Comparison of ENCODE assay signal across 9 mouse cellular contexts in genomic region chr19:46136639-46137580, GRCm38 (mm10). TPM values are rescaled to one million over a fixed set of nuclear protein-coding genes. Genes with fewer than 3 reads are reported as not detected.
DNase-seq lines count a peak whose midpoint lies in the region; ATAC-seq and TF ChIP-seq lines count a peak whose summit lies in the region.
"Had no signal": no experiment of that assay in that cellular context is flagged by ENCODE, and none has a peak within 500 bp of the region (broad histone marks: within the 10 kb centered on the region; RNA-seq: fewer than 3 reads in every experiment).

No protein-coding gene starts in this region.

- H3K36me3 ChIP-seq in CH12.LX (replicated peaks in 1 of 2; ENCODE audit: control insufficient read depth in 1 of 2, insufficient read depth in 1 of 2, low read length in 1 of 2), result no peaks in the 10 kb centered on the region
- no peaks in the 10 kb centered on the region for H3K36me3 ChIP-seq in forebrain, embryonic 11.5 days (ENCODE audit: control insufficient read depth, insufficient read depth, low read length)
- no peaks in the 10 kb centered on the region for H3K36me3 ChIP-seq in heart, embryonic 16.5 days (ENCODE audit: control insufficient read depth, insufficient read depth)
- no peaks in the 10 kb centered on the region for H3K36me3 ChIP-seq in lung, embryonic 16.5 days (ENCODE audit: control insufficient read depth, insufficient read depth, low read length)

- TF ChIP-seq POLR2A in CH12.LX (IDR thresholded peaks at IDR 0.05; ENCODE audit: low read depth, low read length), result no peak

- in situ Hi-C loops in CH12.LX (cut with MboI; ENCODE audit: low pct_ligation_motif_present, low pct_unique_long_range_greater_than_20kb, low sequenced_read_pairs), result loop anchor here (5.0 to 10.0 kb wide), 2 partner anchors 120 to 228 kb away; no protein-coding TSS in a partner anchor

- no peak overlapping the region for H3K9ac ChIP-seq in CH12.LX (ENCODE audit: insufficient read depth, low read depth)
- no peak overlapping the region; the same call in 1 of the 2 replicates for H3K9ac ChIP-seq in forebrain, embryonic 11.5 days (ENCODE audit: low read length)
- H3K9ac ChIP-seq in heart, embryonic 16.5 days (ENCODE audit: low read length), result peak overlapping the region; percentile 63
- peak overlapping the region; percentile 61 for H3K9ac ChIP-seq in lung, embryonic 16.5 days (ENCODE audit: low read length)

- dilution Hi-C loops in CH12.LX (cut with MboI; ENCODE audit: extremely low pct_ligation_motif_present, extremely low pct_unique_long_range_greater_than_20kb, low sequenced_read_pairs), result no loop called here

- 1% methylated on average over 48 of the region's 49 CpGs for WGBS in forebrain, embryonic 11.5 days
- WGBS in heart, embryonic 16.5 days, result 2% methylated on average over 49 of the region's 49 CpGs
- 2% methylated on average over 49 of the region's 49 CpGs for WGBS in lung, embryonic 16.5 days

- peaks cover 0 to 23% of the 10 kb centered on the region in 2 experiments; a peak in 2 of 4 replicates for H3K4me1 ChIP-seq in CH12.LX (ENCODE audit: control insufficient read depth in 1 of 2, insufficient read depth in 2 of 2)
- H3K4me1 ChIP-seq in forebrain, embryonic 11.5 days (replicated peaks; ENCODE audit: control insufficient read depth, insufficient read depth, low read length), result peaks cover 26% of the 10 kb centered on the region
- H3K4me1 ChIP-seq in heart, embryonic 16.5 days (ENCODE audit: control insufficient read depth, insufficient read depth, low read length), result peaks cover 30% of the 10 kb centered on the region
- H3K4me1 ChIP-seq in lung, embryonic 16.5 days (replicated peaks; ENCODE audit: control insufficient read depth, insufficient read depth, low read length), result peaks cover 22% of the 10 kb centered on the region

- peak overlapping the region; percentile 75 for H3K4me2 ChIP-seq in CH12.LX (ENCODE audit: insufficient read depth, low read depth, poor library complexity, severe bottlenecking)
- H3K4me2 ChIP-seq in forebrain, embryonic 11.5 days (ENCODE audit: low read depth, low read length, severe bottlenecking), result peak overlapping the region; percentile 100
- H3K4me2 ChIP-seq in heart, embryonic 16.5 days (ENCODE audit: low read depth, low read length), result peak overlapping the region; percentile 100
- H3K4me2 ChIP-seq in lung, embryonic 16.5 days (ENCODE audit: low read depth, low read length), result peak overlapping the region; percentile 93

- peak; percentile 37; the same call in 1 of the 2 replicates for ATAC-seq in forebrain, embryonic 11.5 days (replicated peaks; ENCODE audit: low FRiP score)
- peak; percentile 24; the same call in 1 of the 2 replicates for ATAC-seq in heart, embryonic 16.5 days (replicated peaks; ENCODE audit: extremely low read depth, insufficient read depth, low FRiP score)
- peak; percentile 8; the same call in 1 of the 2 replicates for ATAC-seq in lung, embryonic 16.5 days (ENCODE audit: low read depth)

- peak; percentile 71 for DNase-seq in CH12.LX (ENCODE audit: extremely low read depth)
- peak; percentile 56 to 67 for DNase-seq in adrenal gland, postnatal 4 days (ENCODE audit: low spot score in 2 of 2)
- peak; percentile 90 for DNase-seq in forebrain, embryonic 11.5 days (ENCODE audit: low spot score)
- peak; percentile 67 for DNase-seq in kidney, postnatal 14 days
- peak; percentile 53 for DNase-seq in ovary, postnatal 14 days (ENCODE audit: low spot score)
- peak; percentile 82 for DNase-seq in thymus, postnatal 14 days

- TF ChIP-seq CTCF in CH12.LX (conservative IDR thresholded peaks at IDR 0.05 in 1 of 2, IDR thresholded peaks at IDR 0.05 in 1 of 2; ENCODE audit: low read depth in 2 of 2, low read length in 2 of 2), result peak; percentile 46 to 85

- H3K4me3 ChIP-seq in CH12.LX (replicated peaks in 1 of 3; ENCODE audit: low read depth in 2 of 3, low read length in 2 of 3, poor library complexity in 1 of 3), result peak overlapping the region in 2 of 3 experiments; percentile 40 to 56
- peak overlapping the region; percentile 48 for H3K4me3 ChIP-seq in forebrain, embryonic 11.5 days (ENCODE audit: low read depth, low read length)
- peak overlapping the region; percentile 61 for H3K4me3 ChIP-seq in heart, embryonic 16.5 days (ENCODE audit: low read length)
- peak overlapping the region; percentile 54 for H3K4me3 ChIP-seq in lung, embryonic 16.5 days (ENCODE audit: low read length)

- TF ChIP-seq EP300 in CH12.LX (IDR thresholded peaks at IDR 0.05; ENCODE audit: low read length), result no peak

- H3K27me3 ChIP-seq in CH12.LX (replicated peaks), result peaks cover 88% of the 10 kb centered on the region
- H3K27me3 ChIP-seq in forebrain, embryonic 11.5 days (ENCODE audit: control insufficient read depth, insufficient read depth, low read length), result peaks cover 53% of the 10 kb centered on the region
- peaks cover 41% of the 10 kb centered on the region for H3K27me3 ChIP-seq in heart, embryonic 16.5 days (ENCODE audit: control insufficient read depth, insufficient read depth, low read length)
- peaks cover 63% of the 10 kb centered on the region for H3K27me3 ChIP-seq in lung, embryonic 16.5 days (ENCODE audit: control insufficient read depth, insufficient read depth, low read depth, low read length)

- TF ChIP-seq RAD21 in CH12.LX (IDR thresholded peaks at IDR 0.05; ENCODE audit: low read depth, low read length), result peak; percentile 51

- H3K27ac ChIP-seq in CH12.LX (ENCODE audit: insufficient read depth, low read depth), result no peak overlapping the region
- H3K27ac ChIP-seq in forebrain, embryonic 11.5 days (ENCODE audit: low read depth, low read length), result no peak overlapping the region
- H3K27ac ChIP-seq in heart, embryonic 16.5 days (ENCODE audit: low read length), result no peak overlapping the region
- no peak overlapping the region for H3K27ac ChIP-seq in lung, embryonic 16.5 days (ENCODE audit: low read length)

- H3K79me2 ChIP-seq in CH12.LX (replicated peaks; ENCODE audit: control insufficient read depth, extremely low read depth, insufficient read depth, poor library complexity, severe bottlenecking), result no peaks in the 10 kb centered on the region

- no peaks in the 10 kb centered on the region for H3K9me3 ChIP-seq in CH12.LX (replicated peaks; ENCODE audit: low read length)
- H3K9me3 ChIP-seq in forebrain, embryonic 11.5 days (ENCODE audit: control insufficient read depth, low read length), result no peaks in the 10 kb centered on the region
- no peaks in the 10 kb centered on the region for H3K9me3 ChIP-seq in heart, embryonic 16.5 days (replicated peaks; ENCODE audit: control insufficient read depth, low read length)
- H3K9me3 ChIP-seq in lung, embryonic 16.5 days (ENCODE audit: control insufficient read depth, low read length), result no peaks in the 10 kb centered on the region

TF ChIP-seq in CH12.LX, 34 proteins besides CTCF, POLR2A, EP300 and RAD21 (continues in another document):
- TF ChIP-seq USF1 (IDR thresholded peaks at IDR 0.05; ENCODE audit: low read depth, low read length) (no peak), UBTF (IDR thresholded peaks at IDR 0.05; ENCODE audit: low read depth, low read length) (no peak), MAFK (IDR thresholded peaks at IDR 0.05; ENCODE audit: insufficient replicate concordance, low read length) (no peak), MAX (IDR thresholded peaks at IDR 0.05; ENCODE audit: low read length) (peak; percentile 46; the same call in 1 of the 2 replicates), GABPA (IDR thresholded peaks at IDR 0.05; ENCODE audit: insufficient replicate concordance, low read depth, low read length) (no peak), JUN (IDR thresholded peaks at IDR 0.05; ENCODE audit: insufficient read depth, low read depth, low read length) (no peak), IRF4 (IDR thresholded peaks at IDR 0.05; ENCODE audit: low read depth, low read length) (no peak), SMC3 (IDR thresholded peaks at IDR 0.05; ENCODE audit: low read depth, low read length) (peak; percentile 71), HCFC1 (IDR thresholded peaks at IDR 0.05; ENCODE audit: low read depth, low read length) (no peak), ELF1 (IDR thresholded peaks at IDR 0.05; ENCODE audit: low read depth, low read length) (no peak), MEF2A (IDR thresholded peaks at IDR 0.05; ENCODE audit: borderline replicate concordance, low read depth, low read length) (no peak), ETS1 (conservative IDR thresholded peaks at IDR 0.05; ENCODE audit: low read depth, low read length) (no peak), MAZ (IDR thresholded peaks at IDR 0.05; ENCODE audit: low read depth, low read length) (no peak), ZKSCAN1 (IDR thresholded peaks at IDR 0.05; ENCODE audit: borderline replicate concordance, low read depth, low read length) (no peak), TCF12 (IDR thresholded peaks at IDR 0.05; ENCODE audit: low read depth, low read length) (no peak), ZC3H11A (IDR thresholded peaks at IDR 0.05; ENCODE audit: low read depth, low read length) (no peak), MYC (IDR thresholded peaks at IDR 0.05; ENCODE audit: low read depth, low read length) (no peak)

RNA-seq across cellular contexts. Expression of gene Elovl3, which starts 5.2 kb away (rescaled TPM):
- not detected in 2 replicates for total RNA-seq in CH12.LX (2012; rRNA removed)
- total RNA-seq in CH12.LX (2014; rRNA removed), result not detected in 2 replicates
- not detected in 2 replicates for polyA plus RNA-seq in CH12.LX (2012; ENCODE audit: insufficient read length, low read depth)
- under 1 TPM; 0.31 to 0.93 TPM for total RNA-seq in adrenal gland, postnatal 4 days (2021)
- polyA plus RNA-seq in forebrain, embryonic 11.5 days (2014; fragmentation: Nextera tagmentation; extraction: Ambion mirVana), result 0.13 and 0.23 TPM in 2 replicates
- not detected in 2 replicates for polyA plus RNA-seq in heart, embryonic 16.5 days (2015; fragmentation: Nextera tagmentation; extraction: Ambion mirVana)
- polyA plus RNA-seq in lung, embryonic 16.5 days (2015; fragmentation: Nextera tagmentation; extraction: Ambion mirVana), result 0.10 TPM in 1 of 2 replicates, not detected in the other
- total RNA-seq: layer of hippocampus, adult 8-10 months had no signal

RNA-seq across cellular contexts. Expression of gene Pitx3, which starts 11.2 kb away (rescaled TPM):
- total RNA-seq in CH12.LX (2012; rRNA removed) (not detected in 2 replicates), CH12.LX (2014; rRNA removed) (not detected in 2 replicates)
- not detected in 2 replicates for polyA plus RNA-seq in CH12.LX (2012; ENCODE audit: insufficient read length, low read depth)
- 1 to 10 TPM in 1 of 2 experiments, under 1 TPM in 1; 0.56 to 2.0 TPM for total RNA-seq in adrenal gland, postnatal 4 days (2021)
- polyA plus RNA-seq in forebrain, embryonic 11.5 days (2014; fragmentation: Nextera tagmentation; extraction: Ambion mirVana), result not detected in 2 replicates
- polyA plus RNA-seq in heart, embryonic 16.5 days (2015; fragmentation: Nextera tagmentation; extraction: Ambion mirVana), result 0.33 and 0.39 TPM in 2 replicates
- polyA plus RNA-seq in lung, embryonic 16.5 days (2015; fragmentation: Nextera tagmentation; extraction: Ambion mirVana), result 0.55 TPM in 1 of 2 replicates, not detected in the other
- total RNA-seq: layer of hippocampus, adult 8-10 months had no signal

RNA-seq across cellular contexts. Expression of gene Gbf1, which starts 15.4 kb away (rescaled TPM):
- 18.7 and 22.7 TPM in 2 replicates for total RNA-seq in CH12.LX (2012; rRNA removed)
- 7.1 and 8.6 TPM in 2 replicates for total RNA-seq in CH12.LX (2014; rRNA removed)
- polyA plus RNA-seq in CH12.LX (2012; ENCODE audit: insufficient read length, low read depth), result 23.9 and 26.1 TPM in 2 replicates
- total RNA-seq in adrenal gland, postnatal 4 days (2021), result 10 to 100 TPM; 64.2 to 77.1 TPM
- 49.0 and 51.4 TPM in 2 replicates for polyA plus RNA-seq in forebrain, embryonic 11.5 days (2014; fragmentation: Nextera tagmentation; extraction: Ambion mirVana)
- 36.1 and 42.7 TPM in 2 replicates for polyA plus RNA-seq in heart, embryonic 16.5 days (2015; fragmentation: Nextera tagmentation; extraction: Ambion mirVana)
- 45.5 and 47.2 TPM in 2 replicates for polyA plus RNA-seq in lung, embryonic 16.5 days (2015; fragmentation: Nextera tagmentation; extraction: Ambion mirVana)

Comparison
In these comparisons a context has a peak if more than half of its experiments do, and no peak if none do; other contexts are left out.
1. H3K9ac ChIP-seq: peak in heart, embryonic 16.5 days (single experiment) and lung, embryonic 16.5 days (single experiment); none in CH12.LX (single experiment) and forebrain, embryonic 11.5 days (single experiment).
2. Peak in every context shown above with its lines, with median percentiles within 50 percentile points of each other: DNase-seq, H3K4me2 ChIP-seq, H3K4me3 ChIP-seq and ATAC-seq.